Mouse (Mus musculus): Measurements from ENCODE around the gene Phf10. TPM values are rescaled to one million over a fixed set of nuclear protein-coding genes. Genes with fewer than 3 reads are reported as not detected.
A peak's percentile ranks its signal among the peaks of the same experiment; 100 is the strongest.
"Not testable (repeated sequence)": the region's sequence is repeated elsewhere in the genome, so short reads cannot be mapped to it uniquely, and the experiment has no call there.

Gene Phf10
- polyA plus RNA-seq, 1 experiment from 2014 or later = 15.1 TPM

DNA sequence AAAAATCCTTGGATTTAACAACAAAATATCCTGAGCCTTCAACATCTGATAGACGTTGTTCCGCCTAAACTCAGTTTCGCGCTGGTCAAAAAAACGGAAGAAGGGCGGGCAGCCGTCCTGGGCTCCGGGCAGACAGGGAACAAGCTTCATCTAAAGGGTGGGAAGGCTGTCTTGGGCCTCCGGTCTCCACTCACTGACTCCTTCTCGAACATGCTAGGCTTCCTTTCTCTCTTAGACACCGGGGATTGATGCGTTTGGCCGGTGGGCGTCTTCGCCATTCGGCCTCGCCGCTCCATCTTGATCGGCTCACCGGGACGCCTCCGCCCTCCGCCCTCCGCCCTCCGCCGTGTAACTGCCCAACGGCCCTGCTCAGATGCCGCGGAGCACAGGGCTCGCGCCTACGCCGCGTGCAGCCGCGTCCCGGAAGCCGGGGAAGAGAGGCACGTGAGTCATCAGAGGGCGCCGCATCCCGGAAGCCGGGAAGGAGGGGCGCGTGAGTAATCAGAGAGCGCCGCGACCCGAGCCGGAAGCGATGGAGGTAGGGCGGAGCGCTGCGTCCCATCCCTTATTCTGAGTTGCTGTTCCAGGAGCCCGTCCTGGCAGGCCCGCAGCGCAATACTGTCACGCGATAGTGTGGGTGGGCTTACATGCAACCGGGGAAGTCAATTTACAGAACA is 17.4 kb upstream of the Phf10 start, which contains the start of the genes 9030025P20Rik and Gm3417:
Gene 9030025P20Rik, plus strand, starts transcription at position 107 of the 677 bp plus-strand sequence.
Gene Gm3417, minus strand, starts transcription at position 429 of the 677 bp plus-strand sequence.
- WGBS = no CpG with 5 or more reads among the region's 60 CpGs
- H3K9me3 ChIP-seq (ENCODE audit: control insufficient read depth, low read length); H3K36me3 ChIP-seq (ENCODE audit: control insufficient read depth, insufficient read depth); H3K4me3 ChIP-seq (replicated peaks; ENCODE audit: low read length); H3K4me1 ChIP-seq (replicated peaks; ENCODE audit: control insufficient read depth, insufficient read depth, low read length); H3K9ac ChIP-seq (replicated peaks; ENCODE audit: low read depth, low read length); H3K4me2 ChIP-seq (ENCODE audit: low read length); H3K27ac ChIP-seq (ENCODE audit: low read length); H3K27me3 ChIP-seq (replicated peaks; ENCODE audit: control insufficient read depth, insufficient read depth, low read length): not testable (repeated sequence)
- ATAC-seq = peak; percentile 99

DNA sequence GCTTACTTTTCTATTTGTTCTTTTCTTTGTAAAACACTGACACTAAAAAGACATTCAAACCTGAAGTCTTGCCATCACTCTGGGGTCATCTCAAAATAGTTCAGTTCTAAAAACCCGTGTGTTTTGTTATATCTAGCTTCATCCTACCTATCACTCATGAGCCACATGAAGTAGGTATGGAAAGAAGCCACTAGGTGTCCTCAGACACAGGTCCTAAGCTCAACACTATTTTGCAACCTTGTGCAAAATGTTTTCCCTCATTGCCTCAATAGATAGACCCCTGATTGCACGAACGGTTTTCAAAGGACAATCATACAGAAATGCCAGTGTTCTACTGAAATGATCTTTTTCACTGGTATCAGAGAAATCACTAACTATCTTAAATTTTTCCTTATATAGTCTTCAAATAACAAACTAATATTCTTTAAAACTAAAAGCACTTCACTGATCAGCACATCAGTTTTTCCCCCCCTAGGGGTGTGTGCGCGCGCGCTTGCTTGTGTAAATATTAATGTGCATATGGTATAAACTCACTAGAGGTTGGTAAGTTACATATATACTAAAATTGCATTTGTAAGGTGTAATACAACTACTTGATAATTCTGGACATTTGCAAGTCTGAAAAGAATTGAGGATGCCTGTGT is 16.8 kb upstream of the Phf10 start:
- not testable (repeated sequence) for H3K36me3 ChIP-seq (ENCODE audit: control insufficient read depth, insufficient read depth); H3K4me3 ChIP-seq (replicated peaks; ENCODE audit: low read length); H3K4me2 ChIP-seq (ENCODE audit: low read length); H3K27me3 ChIP-seq (replicated peaks; ENCODE audit: control insufficient read depth, insufficient read depth, low read length); ATAC-seq; H3K9me3 ChIP-seq (ENCODE audit: control insufficient read depth, low read length); H3K4me1 ChIP-seq (replicated peaks; ENCODE audit: control insufficient read depth, insufficient read depth, low read length); H3K27ac ChIP-seq (ENCODE audit: low read length); H3K9ac ChIP-seq (replicated peaks; ENCODE audit: low read depth, low read length)
- WGBS = under 1% methylated on average over 4 of the region's 7 CpGs

DNA sequence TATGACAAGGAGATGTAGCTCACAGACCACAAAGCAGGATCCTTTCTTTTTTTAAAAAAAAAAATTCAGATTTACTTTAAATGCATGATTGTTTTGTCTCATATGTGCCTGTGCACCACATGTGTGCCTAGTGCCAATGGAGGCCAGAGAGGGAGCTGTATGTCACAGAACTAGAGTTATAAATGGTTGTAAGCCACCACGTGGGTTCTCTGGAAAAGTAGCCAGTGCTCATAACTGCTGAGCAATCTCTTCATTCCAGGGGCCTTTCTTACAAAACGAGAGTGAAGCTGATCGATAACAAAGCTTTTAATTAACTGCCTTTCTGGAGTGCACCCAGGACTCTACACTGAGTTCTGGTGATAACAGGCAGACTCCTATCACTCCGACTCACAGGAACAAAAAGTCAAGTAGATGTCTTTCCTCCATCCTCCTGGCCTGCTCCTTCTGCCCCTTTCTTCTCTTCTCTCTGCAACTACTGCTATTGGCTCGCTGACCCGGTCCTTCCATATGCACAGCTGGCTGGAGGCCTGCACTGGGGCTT is 7.4 kb upstream of the Phf10 start:
- not testable (repeated sequence) for H3K27me3 ChIP-seq (replicated peaks; ENCODE audit: control insufficient read depth, insufficient read depth, low read length); H3K9me3 ChIP-seq (ENCODE audit: control insufficient read depth, low read length); H3K36me3 ChIP-seq (ENCODE audit: control insufficient read depth, insufficient read depth); H3K27ac ChIP-seq (ENCODE audit: low read length); H3K4me2 ChIP-seq (ENCODE audit: low read length); H3K4me1 ChIP-seq (replicated peaks; ENCODE audit: control insufficient read depth, insufficient read depth, low read length); H3K9ac ChIP-seq (replicated peaks; ENCODE audit: low read depth, low read length); ATAC-seq; H3K4me3 ChIP-seq (replicated peaks; ENCODE audit: low read length)
- WGBS = no CpG with 5 or more reads among the region's 6 CpGs

DNA sequence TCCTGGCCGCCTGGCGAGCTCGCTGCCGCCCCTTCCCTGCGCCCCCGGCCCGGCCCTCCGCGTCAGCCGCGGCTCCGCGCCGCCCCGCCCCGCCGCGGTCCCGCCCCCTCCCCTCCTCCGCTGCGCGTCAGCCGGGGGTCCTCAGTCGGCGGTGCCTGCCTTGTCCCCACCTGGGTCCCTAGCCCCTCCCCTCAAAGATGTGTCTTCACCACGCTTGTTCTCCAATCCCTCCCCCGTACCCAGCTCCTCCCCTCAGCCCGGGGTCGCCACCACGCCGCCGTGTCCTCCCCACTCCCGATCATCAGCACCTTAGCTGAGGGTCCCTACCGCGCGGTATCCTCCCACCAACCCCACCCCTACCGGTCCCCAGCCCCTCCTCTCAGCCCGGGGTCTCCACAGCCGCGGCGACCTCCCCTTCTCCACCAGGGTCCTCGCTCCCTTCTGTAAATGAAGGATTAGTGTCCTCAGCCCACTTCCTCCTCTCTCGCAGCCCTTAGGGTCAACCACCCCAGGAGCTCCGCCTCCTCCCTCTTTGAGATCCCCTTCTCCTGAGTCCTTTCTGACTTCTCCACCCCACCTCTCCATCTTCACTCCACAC is 583 bp upstream of the Phf10 start:
- H3K4me2 ChIP-seq (ENCODE audit: low read length); H3K27ac ChIP-seq (ENCODE audit: low read length); H3K9ac ChIP-seq (replicated peaks; ENCODE audit: low read depth, low read length); H3K9me3 ChIP-seq (ENCODE audit: control insufficient read depth, low read length); H3K4me3 ChIP-seq (replicated peaks; ENCODE audit: low read length); H3K27me3 ChIP-seq (replicated peaks; ENCODE audit: control insufficient read depth, insufficient read depth, low read length); H3K4me1 ChIP-seq (replicated peaks; ENCODE audit: control insufficient read depth, insufficient read depth, low read length); H3K36me3 ChIP-seq (ENCODE audit: control insufficient read depth, insufficient read depth): not testable (repeated sequence)
- WGBS = no CpG with 5 or more reads among the region's 44 CpGs
- ATAC-seq = peak; percentile 96

DNA sequence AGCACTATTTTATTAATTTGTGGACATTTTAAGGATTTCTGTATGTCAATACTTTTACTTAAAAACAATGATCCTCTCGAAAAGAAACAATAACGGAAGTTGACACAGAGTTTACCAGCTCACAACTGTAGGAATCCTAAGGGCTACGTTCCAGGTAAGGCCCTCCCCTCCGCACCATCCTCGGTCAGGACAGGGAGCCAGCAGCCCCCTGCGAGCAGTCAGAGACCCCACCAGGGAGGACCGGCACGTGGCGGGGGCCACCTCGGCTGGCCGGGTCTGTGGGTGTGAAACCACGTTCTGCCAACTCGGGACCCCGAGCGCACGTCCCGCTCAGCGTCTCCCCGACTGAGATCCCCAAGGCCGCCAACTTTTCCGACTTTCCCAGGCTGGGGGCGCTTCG is 553 bp downstream of the Phf10 start:
- ATAC-seq = peak; percentile 11; the same call in 1 of the 2 replicates
- peak overlapping the region; percentile 99 for H3K4me2 ChIP-seq (ENCODE audit: low read length)
- H3K27me3 ChIP-seq (replicated peaks; ENCODE audit: control insufficient read depth, insufficient read depth, low read length) = no peaks in the 10 kb centered on the region
- H3K9me3 ChIP-seq (ENCODE audit: control insufficient read depth, low read length) = no peaks in the 10 kb centered on the region
- H3K36me3 ChIP-seq (ENCODE audit: control insufficient read depth, insufficient read depth) = no peaks in the 10 kb centered on the region
- under 1% methylated on average over 20 of the region's 23 CpGs for WGBS
- H3K27ac ChIP-seq (ENCODE audit: low read length) = no peak overlapping the region
- H3K9ac ChIP-seq (replicated peaks; ENCODE audit: low read depth, low read length) = peak overlapping the region; percentile 65
- peak overlapping the region; percentile 70 for H3K4me3 ChIP-seq (replicated peaks; ENCODE audit: low read length)
- peaks cover 9% of the 10 kb centered on the region for H3K4me1 ChIP-seq (replicated peaks; ENCODE audit: control insufficient read depth, insufficient read depth, low read length)

DNA sequence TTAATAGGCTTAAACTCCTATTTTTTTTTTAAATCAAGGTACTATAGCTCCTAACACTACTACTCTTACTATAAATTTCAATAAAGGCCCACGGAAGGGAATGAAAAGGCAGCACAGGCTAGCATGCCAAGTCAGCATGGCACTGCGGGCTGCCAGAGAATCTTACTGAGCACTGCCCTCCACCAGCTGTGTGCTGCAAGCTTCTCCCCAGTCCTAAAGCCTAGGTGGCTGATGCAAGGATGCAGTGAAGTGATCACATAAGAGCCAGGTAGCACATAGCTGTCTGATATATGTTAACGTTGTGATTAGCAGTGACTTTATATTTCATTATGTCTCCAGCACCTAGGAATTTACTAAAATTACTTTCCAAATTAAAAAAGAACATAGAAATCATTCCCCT is 1.1 kb downstream of the Phf10 start:
- no peak for ATAC-seq
- no peak overlapping the region for H3K27ac ChIP-seq (ENCODE audit: low read length)
- peaks cover 9% of the 10 kb centered on the region for H3K4me1 ChIP-seq (replicated peaks; ENCODE audit: control insufficient read depth, insufficient read depth, low read length)
- H3K36me3 ChIP-seq (ENCODE audit: control insufficient read depth, insufficient read depth) = no peaks in the 10 kb centered on the region
- H3K27me3 ChIP-seq (replicated peaks; ENCODE audit: control insufficient read depth, insufficient read depth, low read length) = no peaks in the 10 kb centered on the region
- H3K4me2 ChIP-seq (ENCODE audit: low read length) = peak overlapping the region; percentile 55
- H3K9ac ChIP-seq (replicated peaks; ENCODE audit: low read depth, low read length) = peak overlapping the region; percentile 39; the same call in 1 of the 2 replicates
- no peaks in the 10 kb centered on the region for H3K9me3 ChIP-seq (ENCODE audit: control insufficient read depth, low read length)
- H3K4me3 ChIP-seq (replicated peaks; ENCODE audit: low read length) = peak overlapping the region; percentile 28
- WGBS = 19% methylated on average over 3 of the region's 3 CpGs

DNA sequence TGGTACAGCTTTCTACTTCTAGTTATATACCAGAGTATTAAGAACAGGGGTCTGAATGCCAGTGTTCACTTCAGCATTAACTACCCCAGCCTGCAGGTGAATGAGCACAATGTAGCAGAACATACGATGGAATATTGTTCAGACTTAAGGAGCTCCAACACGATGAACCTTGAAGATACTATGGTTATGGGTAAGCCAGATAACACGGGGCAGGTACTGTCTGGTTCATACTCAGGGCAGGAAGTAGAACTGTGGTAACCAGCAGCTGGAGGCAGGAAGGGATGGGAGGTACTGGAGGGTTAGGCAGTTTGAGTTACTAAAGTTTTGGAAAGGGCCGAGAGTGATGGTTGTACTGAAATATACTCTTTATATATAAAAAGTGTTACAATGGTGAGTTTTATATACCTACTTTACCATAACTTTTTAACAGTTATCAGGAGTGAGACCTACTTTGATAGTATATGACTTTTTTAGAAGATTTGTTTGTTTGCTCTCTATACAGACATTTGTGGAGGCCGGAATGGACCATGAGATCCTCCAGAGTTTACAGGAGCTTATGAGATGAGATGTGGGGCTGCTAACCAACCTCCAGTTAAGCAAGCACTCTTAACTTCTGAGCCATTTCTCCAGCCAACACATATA is 2.3 kb downstream of the Phf10 start:
- H3K4me1 ChIP-seq (replicated peaks; ENCODE audit: control insufficient read depth, insufficient read depth, low read length) = peaks cover 9% of the 10 kb centered on the region
- H3K27me3 ChIP-seq (replicated peaks; ENCODE audit: control insufficient read depth, insufficient read depth, low read length) = no peaks in the 10 kb centered on the region
- H3K9me3 ChIP-seq (ENCODE audit: control insufficient read depth, low read length) = no peaks in the 10 kb centered on the region
- H3K9ac ChIP-seq (replicated peaks; ENCODE audit: low read depth, low read length) = no peak overlapping the region
- no peak overlapping the region for H3K27ac ChIP-seq (ENCODE audit: low read length)
- ATAC-seq = no peak
- no peak overlapping the region for H3K4me3 ChIP-seq (replicated peaks; ENCODE audit: low read length)
- H3K4me2 ChIP-seq (ENCODE audit: low read length) = no peak overlapping the region
- peaks cover 4% of the 10 kb centered on the region for H3K36me3 ChIP-seq (ENCODE audit: control insufficient read depth, insufficient read depth)
- 92% methylated on average over 5 of the region's 5 CpGs for WGBS

DNA sequence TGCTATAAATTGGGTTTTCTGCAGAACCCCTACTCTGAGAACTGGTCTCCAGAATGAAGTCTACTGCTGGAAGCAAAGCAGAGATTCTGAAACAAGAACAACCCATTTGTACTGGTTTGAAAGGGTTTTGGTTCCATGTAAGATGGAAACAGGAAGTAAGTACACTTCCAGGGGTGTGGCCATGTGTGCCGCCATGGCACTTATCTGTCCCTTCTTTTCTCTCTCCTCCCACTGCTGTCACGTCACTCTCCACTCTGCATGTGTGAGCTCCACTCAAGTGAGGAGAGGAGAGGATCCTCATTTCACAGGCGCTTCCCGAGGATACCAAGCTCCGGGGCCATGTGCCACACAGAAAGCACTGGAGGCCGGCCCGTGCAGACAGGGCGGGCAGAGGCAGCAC is 7.6 kb downstream of the Phf10 start:
- H3K4me2 ChIP-seq (ENCODE audit: low read length) = no peak overlapping the region
- H3K4me3 ChIP-seq (replicated peaks; ENCODE audit: low read length) = no peak overlapping the region
- no peaks in the 10 kb centered on the region for H3K9me3 ChIP-seq (ENCODE audit: control insufficient read depth, low read length)
- peaks cover 12% of the 10 kb centered on the region for H3K36me3 ChIP-seq (ENCODE audit: control insufficient read depth, insufficient read depth)
- no peaks in the 10 kb centered on the region for H3K27me3 ChIP-seq (replicated peaks; ENCODE audit: control insufficient read depth, insufficient read depth, low read length)
- H3K27ac ChIP-seq (ENCODE audit: low read length) = no peak overlapping the region
- H3K4me1 ChIP-seq (replicated peaks; ENCODE audit: control insufficient read depth, insufficient read depth, low read length) = no peaks in the 10 kb centered on the region
- 95% methylated on average over 8 of the region's 8 CpGs for WGBS
- no peak for ATAC-seq
- H3K9ac ChIP-seq (replicated peaks; ENCODE audit: low read depth, low read length) = no peak overlapping the region

Data from forebrain, embryonic 16.5 days (tissue).